Mouse (Mus musculus): ENCODE results near the gene Ppp4c. TPM values are rescaled to one million over a fixed set of nuclear protein-coding genes. Genes with fewer than 3 reads are reported as not detected.
"Not testable (repeated sequence)": the region's sequence is repeated elsewhere in the genome, so short reads cannot be mapped to it uniquely, and the experiment has no call there.

Ppp4c gene
- polyA plus RNA-seq, 1 experiment from 2014 or later: 237 TPM

- Histone ChIP-seq H3K9me3 (no peaks in the 10 kb centered on the region), H3K27ac (peak overlapping the region; percentile 97), H3K4me2 (peak overlapping the region; percentile 60), H3K4me3 (replicated peaks) (peak overlapping the region; percentile 74), H3K27me3 (replicated peaks) (no peaks in the 10 kb centered on the region), H3K4me1 (peaks cover 25% of the 10 kb centered on the region), H3K36me3 (peaks cover 37% of the 10 kb centered on the region), H3K9ac (0 out of 2 replicates have a peak overlapping the region, but pooled peaks have one; percentile 19)
- peak; percentile 5; the same call in 1 of the 2 replicates for ATAC-seq (ENCODE audit: insufficient read depth, low FRiP score, low read depth)
- whole genome bisulfite sequencing: 21% methylated on average over 11 of the region's 11 CpGs
These were observed 586 bp upstream of the Ppp4c start for GRCm38 (mm10) chr7:126792721-126793443.

DNA sequence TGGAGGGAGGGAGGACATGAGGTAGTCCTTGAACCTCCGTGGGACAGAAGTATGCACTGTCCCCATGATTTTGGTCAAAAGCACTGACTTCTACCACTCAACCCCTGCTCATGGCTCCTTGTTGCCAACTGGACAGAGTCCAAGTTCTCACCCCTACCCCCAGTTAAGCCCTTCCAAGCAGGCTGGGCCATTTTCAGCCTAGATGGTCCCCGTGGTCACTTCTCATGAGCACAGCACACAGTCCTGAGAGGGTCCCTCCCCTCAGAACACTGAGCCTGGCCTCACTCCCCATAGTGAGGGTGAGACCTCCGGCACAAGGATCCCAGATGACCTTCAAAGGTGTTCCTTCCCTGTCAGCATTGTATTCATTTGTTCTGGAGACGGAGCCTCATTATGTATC lies 3.2 kb downstream of the Ppp4c start:
- H3K27me3 ChIP-seq (replicated peaks): no peaks in the 10 kb centered on the region
- H3K4me2 ChIP-seq: no peak overlapping the region
- no peaks in the 10 kb centered on the region for H3K9me3 ChIP-seq
- no peak overlapping the region for H3K27ac ChIP-seq
- H3K9ac ChIP-seq: no peak overlapping the region
- no peak for ATAC-seq (ENCODE audit: insufficient read depth, low FRiP score, low read depth)
- no peak overlapping the region for H3K4me3 ChIP-seq (replicated peaks)
- peaks cover 42% of the 10 kb centered on the region for H3K36me3 ChIP-seq
- H3K4me1 ChIP-seq: peaks cover 8% of the 10 kb centered on the region; the same call in 1 of the 2 replicates
- 87% methylated on average over 4 of the region's 4 CpGs for WGBS

- Histone ChIP-seq H3K4me2 (no peak overlapping the region), H3K4me3 (replicated peaks) (no peak overlapping the region), H3K27me3 (replicated peaks) (no peaks in the 10 kb centered on the region), H3K36me3 (peaks cover 46% of the 10 kb centered on the region), H3K27ac (no peak overlapping the region), H3K9me3 (no peaks in the 10 kb centered on the region), H3K4me1 (peaks cover 14% of the 10 kb centered on the region; the same call in 1 of the 2 replicates), H3K9ac (no peak overlapping the region)
- no peak for ATAC-seq (ENCODE audit: insufficient read depth, low FRiP score, low read depth)
- 90% methylated on average over 14 of the region's 14 CpGs for WGBS
These were observed 6.2 kb downstream of the Ppp4c start for GRCm38 (mm10) chr7:126786142-126786541.

- H3K9ac ChIP-seq: no peak overlapping the region
- H3K27ac ChIP-seq: no peak overlapping the region
- H3K4me1 ChIP-seq: peaks cover 17% of the 10 kb centered on the region
- H3K9me3 ChIP-seq: no peaks in the 10 kb centered on the region
- H3K4me3 ChIP-seq (replicated peaks): no peak overlapping the region
- WGBS: 63% methylated on average over 4 of the region's 4 CpGs
- ATAC-seq (ENCODE audit: insufficient read depth, low FRiP score, low read depth): no peak
- H3K36me3 ChIP-seq: peaks cover 46% of the 10 kb centered on the region
- H3K27me3 ChIP-seq (replicated peaks): no peaks in the 10 kb centered on the region
- H3K4me2 ChIP-seq: no peak overlapping the region
These were observed 7.2 kb downstream of the Ppp4c start for GRCm38 (mm10) chr7:126785056-126785455.

- Histone ChIP-seq H3K27me3 (replicated peaks) (no peaks in the 10 kb centered on the region), H3K4me3 (replicated peaks) (no peak overlapping the region), H3K36me3 (peaks cover 46% of the 10 kb centered on the region), H3K4me1 (peaks cover 21% of the 10 kb centered on the region), H3K4me2 (no peak overlapping the region), H3K27ac (no peak overlapping the region), H3K9ac (no peak overlapping the region), H3K9me3 (no peaks in the 10 kb centered on the region)
- no peak for ATAC-seq (ENCODE audit: insufficient read depth, low FRiP score, low read depth)
- 87% methylated on average over 7 of the region's 7 CpGs for WGBS
These were observed 7.8 kb downstream of the Ppp4c start for GRCm38 (mm10) chr7:126784469-126784868.

GRCm38 (mm10) chr7:126782693-126783092 lies 9.6 kb downstream of the Ppp4c start:
- Histone ChIP-seq H3K4me2 (no peak overlapping the region), H3K4me3 (replicated peaks) (no peak overlapping the region), H3K9ac (no peak overlapping the region), H3K4me1 (peaks cover 25% of the 10 kb centered on the region), H3K9me3 (no peaks in the 10 kb centered on the region), H3K36me3 (peaks cover 34% of the 10 kb centered on the region), H3K27me3 (replicated peaks) (no peaks in the 10 kb centered on the region), H3K27ac (no peak overlapping the region)
- 73% methylated on average over 13 of the region's 13 CpGs for WGBS
- no peak for ATAC-seq (ENCODE audit: insufficient read depth, low FRiP score, low read depth)

DNA sequence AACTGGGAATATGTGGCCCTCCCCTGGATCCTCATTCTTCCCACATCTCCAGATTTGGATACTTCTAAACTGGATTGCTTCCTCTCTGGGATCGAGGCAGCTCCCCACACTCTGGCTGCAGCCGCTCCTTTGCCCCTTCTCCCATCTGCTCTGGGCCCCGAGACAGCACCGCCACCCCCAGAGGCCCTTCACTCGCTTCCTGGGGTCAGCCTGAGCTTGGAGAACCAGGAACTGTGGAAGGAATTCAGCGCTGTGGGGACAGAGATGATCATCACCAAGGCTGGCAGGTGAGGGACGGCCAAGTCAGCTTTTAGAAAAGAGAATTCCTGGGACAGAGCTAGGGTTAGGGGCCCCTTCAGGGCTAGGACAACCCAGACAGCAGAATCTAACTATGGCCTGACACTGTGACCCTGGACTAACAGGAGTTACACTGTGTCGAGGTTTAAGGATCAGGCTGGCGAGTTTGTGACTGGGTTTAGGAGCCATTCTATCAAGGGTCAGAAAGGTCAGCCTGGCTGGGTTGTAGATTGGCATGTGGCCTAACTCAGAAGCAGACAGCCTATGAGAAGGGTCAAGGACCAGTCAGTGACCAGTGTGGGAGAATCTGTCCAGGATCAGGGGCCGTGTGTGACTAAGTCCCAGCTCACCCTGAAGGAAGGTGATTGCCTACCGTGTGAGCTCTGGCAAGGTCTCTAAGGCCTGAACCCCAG lies 10.5 kb downstream of the Ppp4c start:
- Histone ChIP-seq H3K36me3 (peaks cover 25% of the 10 kb centered on the region), H3K27me3 (replicated peaks) (no peaks in the 10 kb centered on the region), H3K4me3 (replicated peaks) (peak overlapping the region; percentile 46; the same call in 1 of the 2 replicates), H3K4me2 (peak overlapping the region; percentile 89), H3K9me3 (no peaks in the 10 kb centered on the region), H3K9ac (no peak overlapping the region), H3K4me1 (peaks cover 33% of the 10 kb centered on the region), H3K27ac (peak overlapping the region; percentile 60; the same call in 1 of the 2 replicates)
- 34% methylated on average over 11 of the region's 11 CpGs for WGBS
- no peak for ATAC-seq (ENCODE audit: insufficient read depth, low FRiP score, low read depth)

- H3K9ac ChIP-seq: peak within 1 kb of the TSS; percentile 24
- peak within 1 kb of the TSS; percentile 89 for H3K4me2 ChIP-seq
- no peaks in the 10 kb centered on the region for H3K27me3 ChIP-seq (replicated peaks)
- peak within 1 kb of the TSS; percentile 60 for H3K27ac ChIP-seq
- H3K36me3 ChIP-seq: peaks cover 18% of the 10 kb centered on the region
- peaks cover 38% of the 10 kb centered on the region for H3K4me1 ChIP-seq
- peak within 1 kb of the TSS; percentile 46 for H3K4me3 ChIP-seq (replicated peaks)
- no peaks in the 10 kb centered on the region for H3K9me3 ChIP-seq
- 7% methylated on average over 22 of the region's 22 CpGs for whole genome bisulfite sequencing
- no peak; the same call in 1 of the 2 replicates for ATAC-seq (ENCODE audit: insufficient read depth, low FRiP score, low read depth)
These were observed 11.2 kb downstream of the Ppp4c start, which contains the start of gene Tbx6 for GRCm38 (mm10) chr7:126780971-126781635. Gene Tbx6 (plus strand): TSS chr7:126781483.

DNA sequence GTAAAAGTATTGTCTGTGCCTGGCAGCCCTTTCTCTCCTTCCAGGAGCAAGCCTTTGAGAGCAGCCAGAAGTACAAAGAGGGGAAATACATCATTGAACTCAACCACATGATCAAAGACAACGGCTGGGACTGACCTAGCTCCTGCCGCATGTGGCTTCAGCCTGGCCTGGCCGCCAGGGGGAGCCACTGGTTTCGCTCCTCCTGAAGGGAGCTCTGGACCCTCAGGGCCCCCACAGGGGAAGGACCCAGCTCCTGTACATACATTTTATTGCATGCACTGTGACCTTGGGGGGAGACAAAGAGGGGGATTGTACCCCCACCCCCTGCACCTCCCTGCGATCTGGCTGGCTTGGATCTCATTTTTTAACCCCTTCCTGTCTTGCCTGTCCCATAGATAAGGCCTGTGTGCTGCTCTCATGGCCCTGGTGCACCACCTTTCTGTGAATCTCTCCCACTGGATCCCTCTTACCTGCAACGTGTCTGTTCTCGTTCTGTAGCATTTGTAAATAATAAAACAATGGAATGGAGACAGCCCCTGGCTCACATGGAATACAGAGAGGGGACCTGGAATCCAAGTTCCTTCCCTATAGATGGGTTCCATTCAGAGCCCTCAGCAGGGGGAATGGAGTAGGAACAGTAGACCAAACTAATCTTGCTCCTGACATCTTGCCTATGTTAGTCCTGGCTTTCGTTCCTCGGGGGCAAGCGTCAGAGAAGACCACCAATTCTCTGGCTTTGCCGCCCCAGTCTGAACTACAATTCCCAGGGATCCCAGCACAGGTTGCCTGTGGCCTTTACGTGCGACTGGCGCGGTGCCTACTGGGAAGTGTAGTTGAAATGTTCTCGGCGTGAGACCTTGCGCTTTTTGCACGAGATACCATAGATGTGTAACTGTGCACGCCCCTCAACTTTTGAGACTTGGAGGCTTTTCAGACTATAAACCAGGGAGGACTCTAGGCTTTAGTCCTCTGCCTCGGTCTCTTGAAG lies 12.0 kb downstream of the Ppp4c start:
- Histone ChIP-seq H3K27me3 (replicated peaks) (no peaks in the 10 kb centered on the region), H3K4me3 (replicated peaks) (peak overlapping the region; percentile 46), H3K4me1 (peaks cover 43% of the 10 kb centered on the region), H3K27ac (peak overlapping the region; percentile 60), H3K9ac (peak overlapping the region; percentile 24), H3K36me3 (peaks cover 10% of the 10 kb centered on the region; the same call in 1 of the 2 replicates), H3K9me3 (no peaks in the 10 kb centered on the region), H3K4me2 (peak overlapping the region; percentile 89)
- ATAC-seq (ENCODE audit: insufficient read depth, low FRiP score, low read depth): peak; percentile 57
- under 1% methylated on average over 21 of the region's 21 CpGs for WGBS

GRCm38 (mm10) chr7:126779101-126779500 lies 13.2 kb downstream of the Ppp4c start:
- H3K4me2 ChIP-seq; H3K9me3 ChIP-seq; H3K36me3 ChIP-seq; ATAC-seq (ENCODE audit: insufficient read depth, low FRiP score, low read depth); H3K27me3 ChIP-seq (replicated peaks); H3K9ac ChIP-seq; H3K27ac ChIP-seq; H3K4me3 ChIP-seq (replicated peaks): not testable (repeated sequence)
- peaks cover 47% of the 10 kb centered on the region for H3K4me1 ChIP-seq
- 86% methylated on average over 7 of the region's 7 CpGs for WGBS

DNA sequence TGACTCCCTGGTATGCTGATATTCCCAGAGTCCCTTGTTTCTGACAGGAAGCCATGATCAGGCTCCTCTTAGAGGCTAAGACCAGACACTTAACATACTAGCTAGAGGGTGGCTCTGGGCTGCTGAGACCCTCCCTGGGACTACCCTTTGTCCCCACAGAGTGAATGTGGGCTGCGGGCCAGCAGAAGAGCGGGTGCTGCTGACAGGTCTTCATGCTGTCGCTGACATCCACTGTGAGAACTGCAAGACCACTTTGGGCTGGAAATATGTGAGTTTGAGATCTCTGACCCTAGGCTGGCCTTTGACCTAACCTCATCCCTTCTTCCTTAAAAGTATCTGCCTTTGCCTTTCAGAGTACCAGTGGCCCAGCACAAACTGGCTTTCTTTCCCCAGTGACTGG lies 14.1 kb downstream of the Ppp4c start:
- H3K9ac ChIP-seq: no peak overlapping the region
- no peak for ATAC-seq (ENCODE audit: insufficient read depth, low FRiP score, low read depth)
- H3K4me2 ChIP-seq: peak overlapping the region; percentile 90

More for the DNA sequence above, 14.1 kb downstream of the Ppp4c start:
- no peak overlapping the region for H3K27ac ChIP-seq
- WGBS: 79% methylated on average over 3 of the region's 3 CpGs
- H3K4me3 ChIP-seq (replicated peaks): peak overlapping the region; percentile 63; the same call in 1 of the 2 replicates
- peaks cover 47% of the 10 kb centered on the region for H3K4me1 ChIP-seq
- 0 out of 2 replicates have a peak, but pooled peaks cover 4% of the 10 kb centered on the region for H3K36me3 ChIP-seq
- no peaks in the 10 kb centered on the region for H3K9me3 ChIP-seq
- no peaks in the 10 kb centered on the region for H3K27me3 ChIP-seq (replicated peaks)
